Mouse (Mus musculus): ENCODE measurements at regions not wholly inside any gene's neighbourhood (a gene's known extent, or its start where the extent isn't known, plus 50 kb on each side); places are given as distances from the start of the nearest gene placed in this dataset.

DNA sequence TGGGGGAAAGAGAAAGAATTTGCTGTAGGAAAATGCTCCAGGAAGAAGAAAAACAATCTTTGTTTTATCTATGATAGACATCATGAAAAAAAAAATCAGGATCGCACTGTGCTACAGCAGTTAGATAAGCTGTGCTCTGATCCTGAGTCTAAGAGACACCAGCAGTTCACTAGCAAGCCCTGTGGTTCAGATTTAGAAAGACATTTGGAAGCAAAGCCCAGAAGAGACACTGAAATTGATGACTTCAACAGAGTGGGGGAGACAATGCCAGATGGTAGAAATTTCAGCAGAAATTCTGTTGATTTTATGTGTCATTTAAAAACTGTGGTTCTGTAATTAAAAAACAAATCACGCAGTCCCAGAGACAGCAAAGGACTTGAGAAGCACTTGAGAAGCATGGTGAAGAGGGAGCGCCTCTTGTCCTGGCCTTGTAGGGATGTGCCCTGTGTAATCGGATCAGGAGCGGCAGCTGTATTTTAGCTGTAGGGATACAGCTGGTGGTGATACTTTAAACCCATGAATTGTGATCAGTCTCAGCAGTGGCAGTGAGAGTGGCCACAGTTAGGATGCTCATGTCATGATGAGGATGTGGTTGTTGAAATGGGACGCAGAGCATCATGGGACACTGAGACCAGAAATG, 296.4 kb upstream of the Nt5e start:
- DNase-seq (no peak), ATAC-seq (ENCODE audit: low read depth) (no peak)

DNA sequence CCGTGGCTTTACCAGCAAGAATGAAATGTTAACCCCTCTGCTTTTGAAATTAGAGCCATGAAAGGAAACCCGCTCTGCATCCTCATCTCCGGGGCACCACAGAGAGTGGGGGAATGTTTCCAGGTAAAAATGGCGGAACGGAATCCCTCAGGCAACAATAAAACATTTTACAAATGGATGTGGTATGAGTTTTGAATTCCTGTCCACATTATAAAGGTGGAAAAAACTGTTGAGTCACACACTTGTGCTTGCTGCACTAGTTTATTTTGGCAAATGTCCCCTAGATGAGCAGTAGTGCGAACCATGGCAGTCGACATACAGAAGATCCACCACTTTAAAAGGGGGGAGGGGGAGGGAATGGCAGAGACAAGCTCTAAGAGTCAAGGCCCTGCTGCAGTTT, 289.4 kb upstream of the Nt5e start:
- ATAC-seq (ENCODE audit: low read depth), result no peak
- no peaks in the 10 kb centered on the region for H3K9me3 ChIP-seq (replicated peaks)
- no peak overlapping the region for H3K4me2 ChIP-seq
- no peaks in the 10 kb centered on the region for H3K36me3 ChIP-seq
- WGBS (ENCODE audit: insufficient replicate concordance), result 69% methylated on average over 7 of the region's 7 CpGs
- no peaks in the 10 kb centered on the region for H3K4me1 ChIP-seq (replicated peaks)
- DNase-seq, result no peak
- H3K27ac ChIP-seq, result no peak overlapping the region
- no peak overlapping the region for H3K4me3 ChIP-seq (replicated peaks)
- no peaks in the 10 kb centered on the region for H3K27me3 ChIP-seq
- no peak overlapping the region for H3K9ac ChIP-seq

More for the DNA sequence above, 296.4 kb upstream of the Nt5e start:
- H3K27ac ChIP-seq, result no peak overlapping the region
- no peaks in the 10 kb centered on the region for H3K36me3 ChIP-seq
- no peak overlapping the region for H3K4me3 ChIP-seq (replicated peaks)
- no peaks in the 10 kb centered on the region for H3K9me3 ChIP-seq (replicated peaks)
- H3K9ac ChIP-seq, result no peak overlapping the region
- 75% methylated on average over 6 of the region's 6 CpGs for WGBS (ENCODE audit: insufficient replicate concordance)
- H3K27me3 ChIP-seq, result no peaks in the 10 kb centered on the region
- H3K4me2 ChIP-seq, result no peak overlapping the region
- H3K4me1 ChIP-seq (replicated peaks), result no peaks in the 10 kb centered on the region

DNA sequence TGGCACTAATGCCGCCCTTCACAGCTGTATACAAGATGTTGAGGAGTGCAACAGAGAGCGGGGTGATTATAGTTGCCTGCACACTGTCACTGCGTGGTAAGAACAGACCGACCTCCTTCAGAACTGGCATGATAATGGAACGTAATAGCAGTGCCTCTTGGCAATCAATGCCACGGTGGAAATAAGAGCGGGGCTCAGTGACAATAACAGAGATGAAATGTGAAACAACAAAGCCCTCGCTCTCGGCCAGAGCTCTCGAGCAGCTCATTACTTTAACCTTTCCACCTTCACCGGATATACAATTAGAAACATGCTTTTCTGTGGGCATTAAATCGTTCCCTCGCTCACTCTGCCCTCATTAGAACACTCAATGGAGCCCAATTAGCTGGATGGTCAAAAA, 277.7 kb upstream of the Nt5e start:
- Histone ChIP-seq H3K4me3 (replicated peaks) (no peak overlapping the region), H3K27me3 (no peaks in the 10 kb centered on the region), H3K9ac (no peak overlapping the region), H3K36me3 (no peaks in the 10 kb centered on the region), H3K27ac (no peak overlapping the region), H3K9me3 (replicated peaks) (no peaks in the 10 kb centered on the region), H3K4me1 (replicated peaks) (no peaks in the 10 kb centered on the region), H3K4me2 (no peak overlapping the region)
- WGBS (ENCODE audit: insufficient replicate concordance), result 69% methylated on average over 13 of the region's 13 CpGs
- ATAC-seq (ENCODE audit: low read depth), result no peak
- no peak for DNase-seq

DNA sequence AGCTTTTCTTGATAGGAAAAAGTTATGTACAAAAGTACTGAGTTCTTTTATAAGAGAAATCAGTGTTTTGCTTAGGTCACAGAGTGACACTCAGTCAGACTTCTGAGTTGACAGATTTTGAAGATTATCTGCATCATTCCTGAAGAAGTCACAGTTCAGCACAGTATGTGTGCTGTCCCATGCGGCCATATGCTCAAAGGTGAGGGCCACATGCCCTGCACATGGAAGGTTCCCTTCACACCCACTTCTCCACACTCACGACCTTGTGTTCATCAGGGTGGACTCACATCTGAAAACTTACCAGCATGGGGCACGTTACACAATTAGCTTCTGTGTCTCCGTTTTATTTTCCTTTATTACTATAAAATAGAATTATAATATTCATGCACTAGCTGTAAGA, 277.2 kb upstream of the Nt5e start:
- 63% methylated on average over 4 of the region's 4 CpGs for WGBS (ENCODE audit: insufficient replicate concordance)
- Histone ChIP-seq H3K4me3 (replicated peaks) (no peak overlapping the region), H3K27ac (no peak overlapping the region), H3K9ac (no peak overlapping the region), H3K27me3 (no peaks in the 10 kb centered on the region), H3K4me2 (no peak overlapping the region), H3K36me3 (no peaks in the 10 kb centered on the region), H3K9me3 (replicated peaks) (no peaks in the 10 kb centered on the region), H3K4me1 (replicated peaks) (no peaks in the 10 kb centered on the region)
- DNase-seq (no peak), ATAC-seq (ENCODE audit: low read depth) (no peak)

DNA sequence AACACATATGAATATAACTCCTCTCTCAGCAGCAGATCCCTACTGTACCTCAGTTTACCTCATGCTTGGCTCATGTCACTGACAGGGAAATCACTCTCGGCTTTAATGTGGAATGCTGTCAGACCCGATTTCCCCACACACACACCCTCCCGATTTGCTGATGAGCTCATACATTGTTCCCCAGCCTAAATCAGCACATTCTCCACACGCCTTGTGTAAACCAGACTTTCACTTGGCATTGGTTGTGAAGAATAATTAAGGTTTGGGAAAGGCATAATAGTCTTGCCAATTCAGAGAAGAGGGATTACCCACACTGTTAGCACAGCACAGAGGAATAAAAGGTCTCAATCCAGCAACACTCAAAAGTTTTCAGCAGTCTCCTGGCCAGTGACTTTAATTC, 268.4 kb upstream of the Nt5e start:
- DNase-seq (no peak), ATAC-seq (ENCODE audit: low read depth) (no peak)
- Histone ChIP-seq H3K9ac (no peak overlapping the region), H3K4me1 (replicated peaks) (no peaks in the 10 kb centered on the region), H3K27me3 (no peaks in the 10 kb centered on the region), H3K4me2 (no peak overlapping the region), H3K4me3 (replicated peaks) (no peak overlapping the region), H3K36me3 (no peaks in the 10 kb centered on the region), H3K27ac (no peak overlapping the region), H3K9me3 (replicated peaks) (no peaks in the 10 kb centered on the region)
- WGBS (ENCODE audit: insufficient replicate concordance), result 52% methylated on average over 4 of the region's 4 CpGs

DNA sequence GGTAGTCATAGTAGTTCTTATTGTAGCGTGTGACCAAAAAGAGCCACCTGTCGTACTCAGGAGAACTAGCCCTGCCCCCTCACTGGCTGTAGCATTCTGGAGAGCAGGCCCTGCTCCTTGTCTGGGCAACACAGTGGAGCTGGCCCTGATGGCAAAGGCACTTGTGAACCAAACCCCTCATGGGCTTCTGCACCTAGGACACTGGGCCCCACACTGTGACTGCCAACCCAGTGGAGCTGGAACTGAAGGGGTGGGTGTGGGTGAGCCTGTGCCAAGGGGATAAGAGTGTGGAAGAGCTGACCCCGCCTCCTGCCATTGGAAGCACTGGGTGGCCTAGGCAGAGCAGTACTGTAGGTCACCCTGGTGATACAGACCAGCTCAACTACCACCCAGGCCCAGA, 268.0 kb upstream of the Nt5e start:
- no peak for DNase-seq
- 60% methylated on average over 3 of the region's 3 CpGs for WGBS (ENCODE audit: insufficient replicate concordance)

DNA sequence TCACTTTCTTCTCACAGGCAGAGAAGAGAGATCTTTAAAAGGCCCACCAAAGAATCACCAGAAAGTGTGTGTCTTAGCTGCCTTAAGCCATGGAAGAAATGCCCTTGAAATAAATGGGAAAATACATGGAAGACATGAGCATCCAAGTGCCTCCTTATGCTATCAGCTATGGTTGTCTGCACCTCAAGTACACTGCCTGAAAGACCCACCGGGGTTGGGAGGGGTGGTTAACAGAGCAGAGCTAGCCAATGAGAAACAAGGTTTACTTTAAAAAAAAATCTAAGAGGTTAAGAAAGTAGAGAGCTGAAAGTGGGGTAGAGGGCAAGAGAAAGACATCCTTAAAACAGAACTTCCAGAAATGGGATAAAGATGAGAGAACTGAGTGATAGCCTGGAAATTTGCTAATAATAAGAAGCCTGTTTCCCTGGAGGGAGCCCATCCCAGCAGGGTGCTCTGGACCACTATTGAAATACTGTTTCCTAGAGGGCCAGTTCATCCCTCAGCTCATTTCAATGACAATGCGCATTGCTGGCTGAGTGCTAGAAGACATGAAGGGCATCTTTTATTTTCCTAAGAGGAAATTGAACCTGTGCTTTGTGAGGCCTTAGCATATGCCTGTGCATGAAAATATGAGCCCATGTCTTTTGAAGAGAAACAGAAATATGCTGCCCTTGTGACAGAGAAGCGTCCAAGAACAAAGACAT, 262.9 kb upstream of the Nt5e start:
- no peaks in the 10 kb centered on the region for H3K9me3 ChIP-seq (replicated peaks)
- no peaks in the 10 kb centered on the region for H3K27me3 ChIP-seq
- H3K36me3 ChIP-seq, result no peaks in the 10 kb centered on the region
- no peak overlapping the region for H3K9ac ChIP-seq
- no peak overlapping the region for H3K4me3 ChIP-seq (replicated peaks)
- no peaks in the 10 kb centered on the region for H3K4me1 ChIP-seq (replicated peaks)
- 47% methylated on average over 3 of the region's 3 CpGs for WGBS (ENCODE audit: insufficient replicate concordance)
- H3K4me2 ChIP-seq, result no peak overlapping the region
- H3K27ac ChIP-seq, result no peak overlapping the region
- ATAC-seq (ENCODE audit: low read depth) (no peak), DNase-seq (no peak)

More for the DNA sequence above, 268.0 kb upstream of the Nt5e start:
- no peak overlapping the region for H3K27ac ChIP-seq
- H3K9ac ChIP-seq, result no peak overlapping the region
- no peak overlapping the region for H3K4me2 ChIP-seq
- H3K27me3 ChIP-seq, result no peaks in the 10 kb centered on the region
- no peaks in the 10 kb centered on the region for H3K36me3 ChIP-seq
- no peak for ATAC-seq (ENCODE audit: low read depth)
- H3K9me3 ChIP-seq (replicated peaks), result no peaks in the 10 kb centered on the region
- no peaks in the 10 kb centered on the region for H3K4me1 ChIP-seq (replicated peaks)
- H3K4me3 ChIP-seq (replicated peaks), result no peak overlapping the region

DNA sequence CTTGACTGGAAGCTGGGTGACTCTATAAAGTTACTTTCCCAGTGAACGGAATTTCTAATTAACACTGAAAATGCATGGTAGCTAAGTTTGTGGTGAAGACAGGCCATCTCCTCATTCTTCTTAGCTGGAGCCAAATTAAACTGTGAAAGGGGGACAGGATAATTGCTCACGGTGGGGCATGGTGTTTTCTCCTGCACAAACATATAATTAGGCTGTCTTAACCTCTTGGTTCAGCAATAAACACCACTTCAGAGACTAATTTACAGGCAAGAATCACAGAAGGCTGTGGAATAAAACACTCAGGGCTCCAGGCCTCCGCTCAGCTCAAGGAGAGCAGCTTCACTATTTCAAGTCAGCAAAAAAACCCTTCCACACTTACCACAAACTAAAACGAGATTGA, 261.9 kb upstream of the Nt5e start:
- Histone ChIP-seq H3K4me1 (replicated peaks) (no peaks in the 10 kb centered on the region), H3K27ac (no peak overlapping the region), H3K4me2 (no peak overlapping the region), H3K9me3 (replicated peaks) (no peaks in the 10 kb centered on the region), H3K27me3 (no peaks in the 10 kb centered on the region), H3K36me3 (no peaks in the 10 kb centered on the region), H3K9ac (no peak overlapping the region), H3K4me3 (replicated peaks) (no peak overlapping the region)
- 57% methylated on average over 4 of the region's 4 CpGs for WGBS (ENCODE audit: insufficient replicate concordance)
- no peak for DNase-seq
- no peak for ATAC-seq (ENCODE audit: low read depth)

DNA sequence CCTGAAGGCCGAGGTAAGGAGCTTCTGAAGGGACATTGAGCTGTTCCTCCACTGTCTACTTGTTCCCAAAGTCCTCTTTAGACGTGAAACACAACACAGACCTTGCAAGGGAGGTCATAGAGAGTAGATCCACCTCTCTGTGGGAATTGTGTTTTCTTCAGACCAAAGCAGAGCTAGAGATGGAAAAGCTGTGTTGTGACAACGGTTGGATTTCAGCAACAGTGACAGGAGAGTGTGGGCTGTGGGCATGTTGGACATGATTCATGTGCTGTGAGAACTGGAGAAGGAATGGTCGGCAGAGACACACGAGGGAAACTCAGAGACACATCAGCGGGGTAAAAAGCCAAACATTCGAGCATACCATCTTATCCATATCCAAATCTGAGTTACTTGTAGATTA, 261.2 kb upstream of the Nt5e start:
- Histone ChIP-seq H3K4me2 (no peak overlapping the region), H3K9ac (no peak overlapping the region), H3K36me3 (no peaks in the 10 kb centered on the region), H3K4me1 (replicated peaks) (no peaks in the 10 kb centered on the region), H3K4me3 (replicated peaks) (no peak overlapping the region), H3K27me3 (no peaks in the 10 kb centered on the region), H3K27ac (no peak overlapping the region), H3K9me3 (replicated peaks) (no peaks in the 10 kb centered on the region)
- ATAC-seq (ENCODE audit: low read depth), result no peak
- 54% methylated on average over 7 of the region's 7 CpGs for WGBS (ENCODE audit: insufficient replicate concordance)
- DNase-seq, result no peak

DNA sequence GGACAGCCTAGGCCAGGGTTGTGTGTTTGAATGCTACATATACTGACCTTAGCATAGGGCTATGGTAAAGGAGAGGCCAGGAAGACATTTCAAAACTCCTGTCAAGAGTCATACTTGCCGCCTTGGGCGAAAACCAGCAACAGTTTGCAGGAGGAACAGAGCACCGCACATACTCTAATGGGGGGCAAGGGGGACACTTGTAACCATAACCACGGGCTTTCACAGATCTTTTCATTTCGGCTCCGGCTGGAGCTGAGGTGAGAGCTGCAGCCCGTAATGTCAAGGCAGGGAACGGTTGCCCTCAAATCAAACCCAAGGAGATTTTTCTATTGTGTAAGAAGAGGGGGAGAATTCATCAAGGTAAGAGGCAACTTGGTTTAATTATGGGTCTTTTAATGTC, 258.7 kb upstream of the Nt5e start:
- no peak for DNase-seq
- no peak for ATAC-seq (ENCODE audit: low read depth)
- no peaks in the 10 kb centered on the region for H3K27me3 ChIP-seq
- no peaks in the 10 kb centered on the region for H3K36me3 ChIP-seq
- no peak overlapping the region for H3K9ac ChIP-seq
- H3K4me2 ChIP-seq, result no peak overlapping the region
- no peak overlapping the region for H3K27ac ChIP-seq
- H3K4me1 ChIP-seq (replicated peaks), result no peaks in the 10 kb centered on the region
- no peaks in the 10 kb centered on the region for H3K9me3 ChIP-seq (replicated peaks)
- 78% methylated on average over 8 of the region's 8 CpGs for WGBS (ENCODE audit: insufficient replicate concordance)
- no peak overlapping the region for H3K4me3 ChIP-seq (replicated peaks)

DNA sequence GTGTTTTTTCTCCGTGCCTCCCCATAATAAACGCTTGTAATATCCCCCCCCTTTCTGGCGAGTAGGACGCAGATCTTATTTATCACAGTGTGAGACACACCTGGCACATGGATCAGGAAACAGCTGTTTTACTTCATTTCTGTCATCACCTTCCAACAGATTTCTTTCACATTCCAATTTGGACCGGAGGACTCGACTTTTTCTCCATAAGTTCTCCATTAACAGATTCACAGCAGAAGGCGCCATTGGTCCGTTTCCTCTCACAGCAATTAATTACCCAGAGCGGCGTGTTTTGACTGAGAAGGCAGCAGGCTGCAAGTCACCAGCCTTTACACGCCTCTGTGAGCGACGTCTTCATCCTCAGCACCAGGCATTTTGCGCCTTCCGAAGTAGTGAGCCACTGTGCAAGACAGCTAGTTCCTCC, 258.1 kb upstream of the Nt5e start:
- H3K4me3 ChIP-seq (replicated peaks), result no peak overlapping the region
- H3K27ac ChIP-seq, result no peak overlapping the region
- no peak for ATAC-seq (ENCODE audit: low read depth)
- no peaks in the 10 kb centered on the region for H3K36me3 ChIP-seq
- no peaks in the 10 kb centered on the region for H3K4me1 ChIP-seq (replicated peaks)
- no peaks in the 10 kb centered on the region for H3K9me3 ChIP-seq (replicated peaks)
- no peak overlapping the region for H3K9ac ChIP-seq
- no peaks in the 10 kb centered on the region for H3K27me3 ChIP-seq
- H3K4me2 ChIP-seq, result no peak overlapping the region
- DNase-seq, result no peak
- WGBS (ENCODE audit: insufficient replicate concordance), result 69% methylated on average over 15 of the region's 15 CpGs

DNA sequence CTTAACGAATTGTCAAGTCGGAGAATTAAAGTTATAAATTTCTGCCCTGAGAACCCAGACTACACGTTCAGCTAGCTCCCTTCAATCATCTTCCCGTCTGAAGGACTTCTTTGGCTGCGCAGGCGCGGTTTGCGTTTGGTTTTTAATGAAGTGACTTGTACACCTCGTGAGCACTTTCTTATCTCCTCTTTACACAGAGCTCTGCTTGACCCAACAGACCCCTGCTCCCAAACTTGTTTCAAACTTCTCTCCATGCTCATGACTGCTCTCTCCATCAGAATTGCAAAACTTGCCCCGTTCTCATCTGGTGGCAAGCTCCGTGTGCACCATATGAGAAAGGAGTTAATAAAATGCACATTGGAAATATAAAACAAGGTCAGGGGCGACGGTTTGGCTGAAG, 257.2 kb upstream of the Nt5e start:
- no peaks in the 10 kb centered on the region for H3K36me3 ChIP-seq
- no peak for DNase-seq
- no peaks in the 10 kb centered on the region for H3K27me3 ChIP-seq
- WGBS (ENCODE audit: insufficient replicate concordance), result 70% methylated on average over 13 of the region's 13 CpGs
- H3K27ac ChIP-seq, result no peak overlapping the region
- H3K9ac ChIP-seq, result no peak overlapping the region
- no peak overlapping the region for H3K4me2 ChIP-seq
- H3K4me3 ChIP-seq (replicated peaks), result no peak overlapping the region
- ATAC-seq (ENCODE audit: low read depth), result no peak
- no peaks in the 10 kb centered on the region for H3K9me3 ChIP-seq (replicated peaks)
- no peaks in the 10 kb centered on the region for H3K4me1 ChIP-seq (replicated peaks)
